Mouse (Mus musculus): ENCODE measurements around the gene Armh3.
A peak's percentile ranks its signal among the peaks of the same experiment; 100 is the strongest.

DNA sequence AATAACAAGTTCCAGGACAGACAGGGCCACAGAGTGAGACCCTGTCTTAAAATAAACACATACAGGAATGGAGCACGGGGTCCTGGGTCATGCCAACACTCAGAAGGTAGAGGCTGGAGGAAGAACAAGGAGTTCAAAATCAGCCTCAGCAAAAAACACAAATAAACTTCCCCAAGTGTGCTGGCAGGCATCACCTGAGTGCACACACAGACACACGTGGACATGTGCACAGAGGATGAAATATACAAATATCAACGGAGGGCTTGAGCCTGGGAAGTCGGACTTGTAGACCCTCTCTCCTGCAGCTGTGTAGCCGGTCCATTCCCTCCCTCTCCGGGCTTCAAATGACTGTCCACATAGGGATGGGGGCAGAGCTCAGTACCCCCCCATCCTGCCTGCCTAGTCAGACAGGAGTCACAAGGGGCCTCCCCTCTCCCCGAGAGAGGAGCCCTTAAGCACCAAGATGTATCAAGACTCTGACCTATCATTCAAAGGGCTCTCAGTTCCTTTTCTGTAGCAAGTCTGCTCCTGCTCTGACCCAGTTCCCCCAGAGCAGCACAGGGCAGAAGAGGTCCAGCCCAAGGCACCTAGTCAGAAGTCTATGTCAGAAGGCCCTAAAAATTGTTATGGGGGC lies 43.1 kb upstream of the Armh3 start:
- TF ChIP-seq JUND (conservative IDR thresholded peaks at IDR 0.05; ENCODE audit: low read depth, low read length) = no peak
- TF ChIP-seq EP300 (IDR thresholded peaks at IDR 0.05; ENCODE audit: low read length) = peak; percentile 58
- TF ChIP-seq MAX (IDR thresholded peaks at IDR 0.05; ENCODE audit: low read length) = peak; percentile 87

Data from CH12.LX (cell line).